Mouse (Mus musculus): ENCODE measurements around the gene Plekhh1.

DNA sequence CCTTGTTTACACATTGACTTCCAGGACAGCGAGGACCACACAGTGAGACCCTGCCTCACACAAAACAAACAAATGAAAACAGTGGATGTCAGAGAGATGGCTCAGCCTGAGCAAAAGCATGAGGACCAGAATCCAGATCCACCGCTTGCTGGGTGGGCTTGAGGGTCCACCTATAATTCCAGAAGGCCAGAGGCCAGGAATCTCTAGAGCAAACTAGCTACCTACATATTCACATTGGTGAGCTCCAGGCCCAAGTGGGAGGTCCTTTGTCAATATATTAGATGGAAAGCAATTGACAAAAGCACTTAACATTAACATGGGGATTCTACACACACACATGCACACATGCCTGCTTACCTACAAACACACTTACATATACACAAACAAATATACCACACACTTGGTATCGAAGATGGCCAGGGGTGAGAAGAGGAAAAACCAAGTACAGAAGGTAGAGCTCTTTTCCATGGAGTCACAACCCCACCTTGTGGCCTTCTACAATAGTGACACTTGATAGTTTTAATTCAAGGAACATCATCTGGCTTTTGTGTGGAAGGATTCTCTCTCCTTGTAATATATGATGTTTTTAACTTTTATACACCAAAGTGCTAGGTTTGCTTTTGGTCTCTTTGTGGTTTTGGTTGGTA lies 68.3 kb downstream of the Plekhh1 start:
- TF ChIP-seq POLR2A (IDR thresholded peaks at IDR 0.05; ENCODE audit: control insufficient read depth, low read depth, low read length) (no peak), CTCF (IDR thresholded peaks at IDR 0.05; ENCODE audit: control insufficient read depth, insufficient read depth, insufficient replicate concordance, low read depth, low read length) (no peak)
